Mouse (Mus musculus) right cerebral cortex, postnatal 25 days (tissue): ENCODE measurements around the gene Lrrc25.

ENCODE experiments used
- DNase-seq: peaks from one replicate; pipeline ENCODE4 v3.0.0; 2022

Gene Lrrc25

DNA sequence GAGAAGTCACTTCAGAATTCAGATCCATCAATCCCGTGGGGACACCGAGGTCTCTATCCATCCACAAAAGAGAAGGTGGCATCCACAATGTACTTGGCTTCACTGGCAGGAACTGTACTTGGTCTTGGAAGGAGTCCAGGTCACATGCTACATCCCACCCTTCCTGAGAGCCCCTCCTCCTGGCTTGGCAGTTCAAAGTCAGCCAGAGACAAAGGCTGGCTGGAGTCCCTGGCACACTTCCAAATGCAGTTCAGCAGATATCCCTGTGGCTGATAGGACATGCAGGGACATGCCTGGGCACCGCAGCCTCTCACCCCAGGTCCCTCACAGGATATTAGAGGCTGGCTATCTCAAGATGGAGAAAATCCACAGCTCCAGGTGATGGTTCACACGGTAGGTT, 33.4 kb downstream of the Lrrc25 start:
- no peak for DNase-seq

DNA sequence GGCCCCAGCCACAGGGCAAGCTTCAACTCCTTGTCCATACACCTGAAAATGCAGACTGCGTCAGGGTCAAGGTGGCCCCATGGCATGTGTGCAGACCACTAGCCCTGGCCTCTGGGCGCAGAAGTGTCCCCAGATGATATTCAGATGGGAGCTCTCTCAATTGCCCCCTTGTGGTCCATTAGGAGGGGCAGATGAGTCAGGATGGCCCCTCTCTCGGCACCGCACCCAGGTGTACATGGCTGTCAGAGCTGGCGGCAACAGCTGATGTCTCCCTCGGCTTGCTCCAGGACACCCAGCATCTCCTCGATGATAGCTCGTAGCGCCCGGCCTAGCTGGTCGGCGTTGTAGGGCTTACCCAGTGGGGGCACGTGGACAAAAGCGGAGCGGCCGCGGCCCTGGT, 34.4 kb downstream of the Lrrc25 start:
- DNase-seq = no peak

DNA sequence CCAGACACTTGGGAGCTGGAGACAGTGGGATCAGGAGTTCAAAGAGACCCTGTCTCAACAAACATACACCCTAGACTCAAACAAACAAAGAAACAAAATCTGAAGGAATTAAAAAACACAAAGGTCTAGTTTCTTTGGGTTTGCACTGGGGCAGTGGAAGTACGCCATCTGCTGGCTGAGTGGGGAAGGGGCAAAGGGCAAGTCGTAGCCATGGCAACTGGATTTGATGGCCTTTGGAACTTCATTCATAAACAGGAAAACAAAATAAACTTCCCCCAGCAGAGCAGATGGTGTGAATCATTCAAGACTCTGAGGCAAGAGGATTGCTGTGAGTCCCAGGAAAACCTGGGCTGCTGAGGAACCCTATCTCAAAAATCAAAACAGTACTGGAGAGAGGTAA, 37.3 kb downstream of the Lrrc25 start:
- DNase-seq = no peak

DNA sequence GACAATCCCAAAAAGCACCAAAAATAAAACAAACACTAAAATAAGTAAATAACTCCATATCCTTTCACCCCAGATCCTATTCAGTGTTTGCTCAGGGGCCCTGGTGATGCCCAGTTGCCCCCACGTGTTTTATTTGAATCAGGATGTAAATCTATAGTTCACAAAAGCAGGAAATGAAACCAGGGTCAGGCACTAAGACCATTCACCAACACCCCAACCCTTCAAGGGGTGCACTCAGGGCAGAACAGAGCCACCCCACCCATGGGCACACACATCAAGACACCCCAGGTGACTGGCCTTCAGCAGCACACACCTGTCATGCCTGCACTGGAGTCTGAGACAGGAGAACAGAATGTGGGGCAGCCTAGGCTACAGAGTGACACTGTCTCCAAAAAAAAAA, 38.2 kb downstream of the Lrrc25 start:
- no peak for DNase-seq

DNA sequence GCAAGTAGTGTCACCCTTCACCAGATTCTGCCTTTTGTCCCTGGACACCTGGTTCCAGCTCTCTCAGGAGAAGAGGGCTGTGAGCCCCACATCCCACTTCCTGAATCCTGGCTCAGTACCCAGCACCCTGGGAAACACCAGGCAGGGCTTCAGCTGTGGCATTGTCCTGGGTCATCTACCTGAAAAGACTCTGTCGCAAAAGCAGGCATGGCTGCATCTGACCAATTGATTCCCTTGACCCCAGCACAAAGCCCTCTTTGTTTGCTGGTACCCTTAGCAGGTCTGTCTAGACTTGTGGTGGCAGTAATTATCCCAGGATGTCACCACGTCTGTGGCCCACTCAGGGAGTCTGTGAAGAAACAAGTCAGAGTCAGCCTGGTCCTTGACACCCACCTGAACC, 39.5 kb downstream of the Lrrc25 start:
- DNase-seq = no peak

DNA sequence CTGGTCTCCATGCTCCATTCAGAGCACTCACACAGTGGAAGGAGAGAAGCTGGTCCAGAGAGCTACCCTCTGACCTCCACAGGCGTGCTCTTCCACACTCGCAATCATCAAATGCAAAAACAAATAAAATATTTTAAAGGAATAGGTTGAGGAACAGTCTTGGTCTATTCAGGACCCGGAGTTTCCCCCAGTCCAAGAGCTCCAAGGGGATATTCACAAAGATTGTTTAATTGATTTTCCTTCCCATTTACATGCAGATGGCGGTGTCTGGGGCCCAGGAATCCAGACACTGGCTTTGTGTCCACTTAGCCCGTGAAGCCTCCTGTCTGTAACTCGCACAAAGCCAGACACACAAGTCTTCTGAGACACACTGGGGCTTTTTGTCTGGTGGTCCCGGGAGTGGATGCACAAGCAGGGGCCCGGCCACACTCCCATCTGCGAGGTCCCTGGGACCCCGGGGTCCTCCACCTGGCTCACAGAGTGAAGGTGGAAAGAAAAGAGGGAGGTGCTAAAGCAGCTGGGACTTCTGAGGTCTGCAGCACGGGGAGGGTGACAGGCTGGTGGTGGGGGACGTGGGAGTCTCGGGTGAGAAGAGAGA, 40.3 kb downstream of the Lrrc25 start:
- no peak for DNase-seq

DNA sequence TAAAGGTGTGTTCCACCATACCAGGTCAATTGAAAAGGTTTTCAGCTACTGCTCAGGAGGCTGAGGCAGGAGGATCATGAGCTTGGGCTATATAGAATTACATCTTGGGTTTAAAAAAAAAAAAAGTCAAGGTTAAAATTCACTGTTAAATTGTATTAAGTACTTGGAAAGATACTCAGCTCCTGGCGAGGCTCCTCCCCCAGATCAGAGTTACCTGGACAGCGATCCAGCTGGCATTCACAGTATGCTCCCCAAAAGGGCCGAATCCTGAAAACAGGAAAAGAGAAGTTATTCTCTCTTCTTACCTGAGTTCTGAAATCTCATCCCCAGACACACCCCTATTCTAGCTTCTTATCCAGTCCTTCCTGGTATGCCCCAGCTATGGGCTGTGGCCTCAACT, 41.3 kb downstream of the Lrrc25 start:
- no peak for DNase-seq

DNA sequence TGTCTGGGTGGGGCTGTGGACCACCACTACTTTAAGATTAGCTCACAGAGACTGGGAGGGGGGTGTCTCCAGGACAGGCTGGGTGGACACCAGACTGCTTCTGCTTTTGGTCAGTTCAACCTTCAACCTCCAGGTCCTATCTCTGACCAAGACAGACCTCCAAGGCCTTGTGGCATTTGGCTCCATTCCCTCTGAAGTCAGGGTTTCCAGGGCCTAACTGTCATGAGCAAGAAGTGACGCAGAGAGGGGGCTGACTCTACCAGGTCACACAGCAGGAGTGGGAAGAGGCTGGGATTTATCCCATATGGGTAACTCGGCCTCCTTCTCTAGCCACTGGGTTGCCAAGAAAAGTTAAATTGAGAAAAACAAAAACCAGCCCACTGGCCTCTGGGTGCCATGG, 41.8 kb downstream of the Lrrc25 start:
- DNase-seq = no peak

DNA sequence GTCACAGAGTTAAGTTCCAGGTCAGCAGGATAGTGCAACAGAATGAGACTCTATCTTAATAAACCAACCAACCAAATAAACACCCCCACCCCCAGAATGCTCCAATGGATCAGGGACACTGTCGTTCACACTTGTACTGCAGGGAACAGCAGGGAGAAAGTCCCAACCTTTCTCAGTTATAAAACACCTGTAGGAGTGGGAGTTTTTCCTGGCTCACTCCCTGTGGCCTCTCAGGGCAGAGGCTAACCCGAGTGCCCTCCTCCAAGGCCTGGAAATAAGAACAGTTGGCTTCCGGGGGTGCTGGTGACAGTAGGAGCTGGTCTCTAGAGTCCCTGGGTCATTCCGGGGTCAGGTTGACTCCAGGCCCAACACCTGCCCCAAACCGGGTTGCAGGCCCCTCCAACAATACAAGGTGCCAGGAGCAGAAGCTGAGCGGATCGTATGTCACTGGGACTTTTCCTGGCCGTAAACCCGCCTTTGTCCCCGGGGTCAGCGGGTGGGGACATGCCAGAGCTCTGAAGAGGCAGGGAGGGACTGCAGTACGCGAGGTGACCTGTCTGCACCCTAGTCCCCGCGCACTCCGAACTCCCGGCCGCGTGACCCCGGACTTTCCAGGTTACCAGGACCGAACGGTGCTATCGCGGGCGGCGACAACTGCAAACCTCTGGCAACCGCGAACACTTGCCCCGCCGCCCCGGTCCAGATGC, 43.1 kb downstream of the Lrrc25 start:
- no peak for DNase-seq

DNA sequence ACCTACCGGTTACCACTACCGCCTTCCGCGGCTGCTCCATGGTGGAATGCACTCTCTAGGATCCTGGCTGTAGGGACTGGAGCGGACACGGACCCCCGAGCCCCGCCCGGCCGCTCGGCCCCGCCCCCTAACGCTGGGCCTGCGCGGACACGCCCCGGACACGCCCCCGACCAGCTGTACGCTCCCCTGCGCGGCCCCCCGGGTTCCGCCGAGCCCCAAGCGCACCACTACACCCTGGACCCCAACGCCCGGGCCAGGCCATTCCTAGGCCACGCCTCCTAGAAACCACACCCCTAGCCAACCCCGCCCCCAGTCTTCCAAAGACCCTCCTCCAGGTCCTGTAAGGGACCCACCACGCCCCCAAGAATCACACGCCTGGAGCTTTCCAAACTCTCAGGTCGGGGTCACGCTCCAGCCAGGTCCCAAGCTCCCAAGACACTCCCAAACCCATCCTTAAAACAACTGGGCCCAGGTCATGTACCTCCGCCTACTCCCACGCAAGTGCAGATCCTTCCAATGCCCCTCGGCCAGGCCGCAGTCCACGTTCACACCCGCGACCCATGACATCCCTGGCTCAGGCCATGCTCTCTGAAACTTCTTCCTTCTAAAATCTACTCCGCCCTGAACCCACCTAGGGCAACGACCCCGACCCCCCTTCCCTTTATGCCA, 43.8 kb downstream of the Lrrc25 start:
- DNase-seq = peak; percentile 73

DNA sequence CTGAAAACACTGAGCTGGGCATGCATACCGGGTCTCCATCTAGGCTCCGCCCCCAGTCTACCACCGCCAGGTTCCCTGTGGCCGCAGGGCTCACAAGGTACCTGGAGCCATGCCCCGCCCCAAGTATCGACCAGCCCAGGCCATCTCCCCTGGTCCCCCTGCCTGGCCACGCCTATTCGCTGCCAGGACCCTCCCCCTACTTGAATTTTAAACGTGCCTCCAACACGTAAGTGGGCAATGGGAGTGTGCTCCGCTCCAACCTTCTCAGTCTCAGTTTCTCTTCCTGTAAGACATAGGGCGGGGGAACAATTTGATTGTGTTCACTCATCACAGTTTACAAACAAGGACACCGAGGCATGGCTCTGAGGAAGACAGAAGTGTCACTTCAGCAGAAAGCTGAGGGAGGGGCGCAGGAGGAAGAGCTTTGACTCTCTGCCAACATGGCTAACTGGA, 44.3 kb downstream of the Lrrc25 start, which contains the start of gene Pgpep1:
Gene Pgpep1, minus strand, starts transcription at position 116 of the 453 bp plus-strand sequence.
- DNase-seq = no peak

DNA sequence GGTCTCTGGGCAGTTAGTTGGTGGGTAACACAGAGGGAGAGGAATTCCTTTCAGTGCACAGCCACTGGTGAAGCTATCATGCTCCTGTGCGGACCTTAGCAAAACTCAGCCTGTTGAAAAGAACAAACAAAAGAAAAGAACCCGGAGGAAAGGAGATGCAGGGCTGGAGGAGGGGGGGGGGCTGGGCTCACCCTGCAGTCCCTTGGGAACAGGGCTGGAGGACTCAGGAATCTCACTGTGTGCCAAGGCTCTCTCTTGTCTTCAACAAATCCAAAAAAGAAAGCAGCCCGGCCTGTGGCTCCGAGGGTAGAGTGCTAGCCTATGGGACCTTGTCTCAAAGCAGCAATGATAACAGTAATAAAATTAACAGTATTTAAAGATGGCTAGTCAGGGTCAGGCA, 47.7 kb downstream of the Lrrc25 start:
- DNase-seq = no peak

DNA sequence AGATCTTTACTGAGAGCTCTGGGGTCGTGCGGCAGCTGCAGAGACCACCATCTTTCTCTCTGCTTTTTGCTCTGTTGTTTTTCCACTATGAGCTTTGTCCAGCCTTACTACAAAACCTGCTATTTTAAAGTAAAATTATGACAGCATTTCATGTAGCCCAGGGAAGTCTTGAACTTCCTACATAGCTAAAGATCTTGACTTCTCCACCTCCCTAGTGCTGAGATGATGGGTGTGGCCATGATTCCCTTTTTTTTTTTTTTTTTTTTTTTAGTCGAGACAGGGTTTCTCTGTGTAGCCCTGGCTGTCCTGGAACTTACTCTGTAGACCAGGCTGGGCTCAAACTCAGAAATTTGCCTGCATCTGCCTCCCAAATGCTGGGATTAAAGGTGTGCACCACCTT, 48.7 kb downstream of the Lrrc25 start:
- no peak for DNase-seq

DNA sequence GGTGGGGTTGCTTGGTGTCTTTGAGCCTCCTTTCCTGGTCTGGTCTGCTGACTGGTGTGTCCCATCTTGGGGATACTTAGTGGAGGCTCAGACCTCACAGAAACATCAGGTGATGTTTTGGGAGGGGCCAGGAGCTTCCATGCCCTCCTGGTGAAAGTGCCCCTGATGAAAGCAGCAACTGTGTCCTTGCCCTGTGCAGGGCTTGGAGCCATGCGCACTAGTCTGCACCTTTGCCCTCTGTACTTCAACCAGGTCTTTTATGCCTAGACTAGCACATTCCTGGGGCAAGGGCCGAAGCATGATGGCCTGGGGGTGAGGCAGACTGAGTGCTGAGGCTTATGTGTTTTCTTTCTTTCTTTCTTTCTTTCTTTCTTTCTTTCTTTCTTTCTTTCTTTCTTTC, 49.6 kb downstream of the Lrrc25 start:
- no peak for DNase-seq

DNA sequence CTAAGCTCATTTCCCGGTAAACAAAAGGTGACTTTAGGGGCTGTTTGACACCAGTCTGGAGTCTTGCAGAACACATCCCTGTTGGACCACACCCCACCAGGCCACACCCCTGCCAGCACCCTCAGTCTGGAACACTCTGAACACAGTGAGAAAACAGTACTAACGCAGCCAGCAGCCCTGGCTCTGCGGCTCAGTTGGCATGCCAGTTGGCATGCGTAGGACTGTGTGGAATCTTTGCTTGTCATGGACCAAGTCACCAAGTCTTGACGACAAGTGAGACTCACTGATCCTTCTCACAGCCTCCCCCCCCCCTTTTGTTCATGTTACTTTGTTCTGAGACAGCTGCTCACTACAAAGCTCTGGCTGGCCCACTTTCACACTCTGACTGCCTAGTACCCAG, 51.1 kb downstream of the Lrrc25 start:
- DNase-seq = no peak
